Mouse (Mus musculus) limb, embryonic 14.5 days (tissue): ENCODE measurements around the gene Nlrp3. TPM values are rescaled to one million over a fixed set of nuclear protein-coding genes. Genes with fewer than 3 reads are reported as not detected.

Experiments
- ATAC-seq: fragments of 200-750 bp; cut with Nextera tagmentation; 2 replicates; pipeline ENCODE4 v1.8.0; 2017; ENCODE audit warnings: low read depth, moderate number of reproducible peaks, moderate TSS enrichment; ENCODE audit not compliant: low FRiP score
- DNase-seq: peaks from one replicate; pipeline ENCODE4 v3.0.0-alpha.2; 2015; ENCODE audit warnings: low spot score
- H3K27ac ChIP-seq: fragments of 300-500 bp; sonication (generic); replicated peaks from 2 replicates; pipeline ENCODE4 v1.5.1; 2014; ENCODE audit warnings: low read depth, mild to moderate bottlenecking, low read length, moderate library complexity, mixed read lengths
- H3K27me3 ChIP-seq: fragments of 300-500 bp; sonication (generic); 2 replicates; pipeline ENCODE4 v1.6.1; 2014; ENCODE audit warnings: low read length, mixed read lengths; ENCODE audit not compliant: control insufficient read depth, insufficient read depth
- H3K36me3 ChIP-seq: fragments of 300-500 bp; sonication (generic); 2 replicates; pipeline ENCODE4 v1.6.1; 2014; ENCODE audit warnings: mild to moderate bottlenecking, low read length, moderate library complexity, mixed read lengths; ENCODE audit not compliant: control insufficient read depth, insufficient read depth
- H3K4me1 ChIP-seq: fragments of 300-500 bp; sonication (generic); 2 replicates; pipeline ENCODE4 v1.6.1; 2014; ENCODE audit warnings: antibody characterized with exemption, low read length, mixed read lengths; ENCODE audit not compliant: control insufficient read depth, insufficient read depth
- H3K4me2 ChIP-seq: fragments of 300-500 bp; sonication (generic); replicated peaks from 2 replicates; pipeline ENCODE4 v1.6.1; 2014; ENCODE audit warnings: low read depth, mild to moderate bottlenecking, low read length, moderate library complexity; ENCODE audit not compliant: severe bottlenecking
- H3K4me3 ChIP-seq: fragments of 300-500 bp; sonication (generic); replicated peaks from 2 replicates; pipeline ENCODE4 v1.5.1; 2014; ENCODE audit warnings: low read length
- H3K9ac ChIP-seq: fragments of 300-500 bp; sonication (generic); 2 replicates; pipeline ENCODE4 v1.6.1; 2014; ENCODE audit warnings: mild to moderate bottlenecking, low read depth, low read length, moderate library complexity; ENCODE audit not compliant: severe bottlenecking
- H3K9me3 ChIP-seq: fragments of 300-500 bp; sonication (generic); 2 replicates; pipeline ENCODE4 v1.6.1; 2016; ENCODE audit warnings: low read length; ENCODE audit not compliant: control insufficient read depth
- POLR2A ChIP-seq: fragments of 200-500 bp; IDR thresholded peaks from 2 replicates; pipeline ENCODE4 v1.8.0; 2012; ENCODE audit warnings: inconsistent platforms, mild to moderate bottlenecking, moderate library complexity, borderline replicate concordance; ENCODE audit not compliant: insufficient read depth, insufficient read length; ENCODE audit errors: extremely low read depth
- WGBS: fragments of 180-500 bp; shearing (Covaris S2); extraction: QIAGEN DNeasy Blood & Tissue Kit; methylation state at CpG from one replicate; pipeline ENCODE4 v1.1.7; 2014; 5-methylcytosine and 5-hydroxymethylcytosine counted together
- polyA plus RNA-seq, 2 experiments: library from polyadenylated mRNA; depleted of rRNA in 1 of 2; stranded (reverse) in 1 of 2; unstranded in 1 of 2; fragments of >200 nt; fragmentation: Nextera tagmentation in 1 of 2; extraction: Ambion mirVana in 1 of 2; gene quantifications; 2 replicates each; pipeline versions ENCODE4 v1.2.1 to v1.2.3; 2012 to 2014

The Nlrp3 gene
- polyA plus RNA-seq, 2 experiments: 0.48 to 0.57 TPM

DNA sequence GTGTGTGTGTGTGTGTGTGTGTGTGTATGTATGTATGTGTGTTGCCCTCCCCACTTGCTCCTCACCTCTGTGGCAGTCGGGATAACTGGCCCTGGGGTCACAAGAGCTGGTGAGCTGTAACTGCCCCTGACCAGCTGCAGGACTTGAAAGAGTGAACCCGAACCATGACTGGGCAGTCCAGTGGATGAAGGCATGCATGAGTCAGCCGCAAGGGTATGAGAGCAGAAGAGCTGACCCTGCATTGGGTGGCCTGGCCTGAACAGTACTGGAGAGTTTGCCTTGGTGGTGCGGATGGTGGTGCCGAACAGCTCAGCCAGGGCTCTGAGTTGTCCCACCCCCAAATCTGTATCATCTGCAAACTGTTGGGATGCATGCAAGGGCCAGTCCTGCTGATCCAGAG is 9.8 kb upstream of the Nlrp3 start:
- 68% methylated on average over 5 of the region's 5 CpGs for WGBS
- DNase-seq (no peak), ATAC-seq (no peak)
- H3K4me2 ChIP-seq: no peak overlapping the region
- no peaks in the 10 kb centered on the region for H3K36me3 ChIP-seq
- TF ChIP-seq POLR2A: no peak
- no peak overlapping the region for H3K9ac ChIP-seq
- no peaks in the 10 kb centered on the region for H3K9me3 ChIP-seq
- no peaks in the 10 kb centered on the region for H3K4me1 ChIP-seq
- no peaks in the 10 kb centered on the region for H3K27me3 ChIP-seq
- H3K4me3 ChIP-seq: no peak overlapping the region
- no peak overlapping the region for H3K27ac ChIP-seq

DNA sequence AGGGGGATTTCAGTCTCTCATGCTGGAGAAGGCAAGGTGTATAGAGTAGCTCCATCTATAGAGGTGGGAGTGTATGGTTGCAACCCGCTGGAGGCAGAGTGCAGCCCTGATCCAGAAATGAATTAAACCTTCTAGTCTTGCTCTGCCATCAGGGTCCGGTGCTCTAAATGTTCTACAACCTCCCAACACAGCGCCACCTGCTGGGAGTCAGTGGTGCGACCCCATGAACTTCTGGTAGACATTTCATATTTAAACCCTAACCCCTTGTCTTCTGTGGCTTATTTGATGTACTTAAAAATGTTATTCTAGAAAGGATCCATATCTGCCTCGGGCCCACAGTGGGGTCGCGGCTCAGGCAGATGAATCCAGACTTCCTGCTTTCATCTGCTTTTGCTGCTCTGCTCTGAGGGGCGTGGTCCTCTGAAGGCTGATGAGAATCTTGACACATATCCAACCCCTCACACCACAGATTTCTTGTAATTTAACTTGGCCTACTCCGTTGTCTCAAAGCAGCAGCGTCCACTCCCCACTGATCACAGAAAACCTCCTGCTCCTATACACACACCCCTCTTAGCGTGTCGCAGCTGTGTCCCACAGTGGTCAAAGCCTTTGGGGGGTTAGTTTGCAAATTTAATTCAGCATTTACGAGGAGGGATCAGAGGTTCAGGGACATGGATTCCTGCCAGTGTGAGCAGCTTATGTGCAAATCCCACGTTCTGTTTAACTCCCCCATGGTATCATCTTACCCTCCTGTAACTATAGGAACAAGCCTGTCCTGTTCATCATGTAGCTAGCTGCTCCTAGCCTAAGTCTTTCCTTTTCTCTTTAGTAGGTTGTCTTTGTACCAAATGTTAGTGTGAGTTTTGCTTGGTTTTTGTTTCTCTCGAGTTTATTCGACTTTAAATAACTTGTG is 3.9 kb upstream of the Nlrp3 start:
- WGBS: 56% methylated on average over 16 of the region's 16 CpGs
- Histone ChIP-seq H3K4me2 (peak overlapping the region; percentile 15; the same call in 1 of the 2 replicates), H3K4me3 (no peak overlapping the region), H3K36me3 (no peaks in the 10 kb centered on the region), H3K27ac (no peak overlapping the region), H3K9me3 (no peaks in the 10 kb centered on the region), H3K4me1 (peaks cover 10% of the 10 kb centered on the region), H3K27me3 (no peaks in the 10 kb centered on the region), H3K9ac (no peak overlapping the region)
- ATAC-seq (peak; percentile 88), DNase-seq (peak; percentile 70)
- TF ChIP-seq POLR2A: no peak

DNA sequence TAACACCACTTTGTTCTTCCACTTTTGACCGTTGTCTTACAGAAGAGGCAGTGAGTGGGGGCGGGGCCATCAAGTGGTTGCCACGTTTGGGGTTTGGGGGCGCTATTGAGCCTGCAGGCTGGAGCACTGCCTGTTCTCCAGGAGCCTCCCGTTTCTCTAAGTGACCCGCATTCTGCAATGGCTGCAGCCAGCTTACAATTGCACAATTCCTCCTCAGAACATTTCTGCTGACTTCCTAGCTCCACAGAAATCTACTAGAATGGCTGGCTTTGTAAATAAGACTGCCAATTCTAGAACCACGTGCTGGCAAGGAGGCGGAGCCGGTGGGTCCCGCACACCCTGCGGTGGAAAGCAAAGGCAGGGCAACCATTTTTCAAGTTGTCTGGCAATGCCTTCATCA is 3.0 kb upstream of the Nlrp3 start:
- ATAC-seq: no peak
- TF ChIP-seq POLR2A: no peak
- H3K4me3 ChIP-seq: no peak overlapping the region
- peaks cover 10% of the 10 kb centered on the region for H3K4me1 ChIP-seq
- H3K27ac ChIP-seq: no peak overlapping the region
- no peak overlapping the region for H3K9ac ChIP-seq
- no peaks in the 10 kb centered on the region for H3K27me3 ChIP-seq
- H3K4me2 ChIP-seq: 0 out of 2 replicates have a peak overlapping the region, but pooled peaks have one; percentile 15
- no peaks in the 10 kb centered on the region for H3K36me3 ChIP-seq
- H3K9me3 ChIP-seq: no peaks in the 10 kb centered on the region
- DNase-seq: peak; percentile 29
- 39% methylated on average over 11 of the region's 11 CpGs for WGBS

DNA sequence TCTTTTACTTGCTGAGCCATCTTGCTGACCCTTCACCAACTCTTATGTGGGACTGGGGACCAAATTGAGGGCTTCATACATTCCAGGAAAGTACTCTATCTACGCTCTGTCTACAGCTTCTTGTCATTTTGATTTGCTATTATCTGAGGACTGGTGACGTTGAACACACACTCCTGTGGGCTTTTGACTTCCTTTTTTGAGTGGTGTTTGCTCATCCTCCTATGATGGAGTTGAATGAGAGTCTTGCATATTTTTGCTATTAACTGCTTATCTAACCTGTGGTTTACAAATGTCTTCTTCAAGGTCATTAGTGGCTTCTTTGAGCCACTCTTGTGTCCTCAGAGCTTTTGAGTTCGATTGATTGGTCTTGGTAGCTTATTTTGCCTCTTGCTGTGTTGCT is 1.2 kb upstream of the Nlrp3 start:
- H3K36me3 ChIP-seq: no peaks in the 10 kb centered on the region
- no peak for TF ChIP-seq POLR2A
- H3K4me2 ChIP-seq: no peak overlapping the region
- H3K9me3 ChIP-seq: no peaks in the 10 kb centered on the region
- no peak overlapping the region for H3K27ac ChIP-seq
- ATAC-seq (no peak), DNase-seq (no peak)
- H3K27me3 ChIP-seq: no peaks in the 10 kb centered on the region
- H3K9ac ChIP-seq: no peak overlapping the region
- peaks cover 10% of the 10 kb centered on the region for H3K4me1 ChIP-seq
- H3K4me3 ChIP-seq: no peak overlapping the region
- 76% methylated on average over 3 of the region's 3 CpGs for WGBS

DNA sequence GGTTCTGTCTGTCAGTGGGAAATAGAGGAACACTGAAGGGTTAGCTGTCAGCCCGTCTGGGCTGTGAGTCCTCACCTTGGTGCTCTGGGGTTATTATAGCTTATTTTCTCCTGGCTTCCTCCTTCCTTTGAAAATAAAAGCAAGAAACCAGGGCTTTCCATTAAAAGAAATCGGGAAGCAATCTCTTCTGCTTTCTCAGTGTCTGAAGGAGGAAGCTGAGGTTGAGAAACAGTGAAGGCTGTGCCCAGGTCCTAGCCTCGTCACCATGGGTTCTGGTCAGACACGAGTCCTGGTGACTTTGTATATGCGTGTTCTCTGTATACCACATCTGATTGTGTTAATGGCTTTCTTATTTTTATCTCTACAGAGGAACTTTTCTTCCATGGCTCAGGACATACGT is 1.1 kb downstream of the Nlrp3 start:
- DNase-seq (no peak), ATAC-seq (no peak)
- H3K4me1 ChIP-seq: peaks cover 10% of the 10 kb centered on the region
- no peak overlapping the region for H3K27ac ChIP-seq
- no peak overlapping the region for H3K9ac ChIP-seq
- H3K4me3 ChIP-seq: no peak overlapping the region
- H3K27me3 ChIP-seq: no peaks in the 10 kb centered on the region
- no peak for TF ChIP-seq POLR2A
- no peaks in the 10 kb centered on the region for H3K36me3 ChIP-seq
- no peaks in the 10 kb centered on the region for H3K9me3 ChIP-seq
- WGBS: 83% methylated on average over 6 of the region's 6 CpGs
- H3K4me2 ChIP-seq: no peak overlapping the region
